Mouse (Mus musculus): Measurements from ENCODE around the gene Gtsf2.
"Not testable (repeated sequence)": the region's sequence is repeated elsewhere in the genome, so short reads cannot be mapped to it uniquely, and the experiment has no call there.

The Gtsf2 gene

GRCm38 (mm10) chr15:103448369-103448768 lies at the start of gene Gtsf2:
Gtsf2 (minus strand) TSS chr15:103448469.
- no peak for DNase-seq (ENCODE audit: extremely low spot score)

DNA sequence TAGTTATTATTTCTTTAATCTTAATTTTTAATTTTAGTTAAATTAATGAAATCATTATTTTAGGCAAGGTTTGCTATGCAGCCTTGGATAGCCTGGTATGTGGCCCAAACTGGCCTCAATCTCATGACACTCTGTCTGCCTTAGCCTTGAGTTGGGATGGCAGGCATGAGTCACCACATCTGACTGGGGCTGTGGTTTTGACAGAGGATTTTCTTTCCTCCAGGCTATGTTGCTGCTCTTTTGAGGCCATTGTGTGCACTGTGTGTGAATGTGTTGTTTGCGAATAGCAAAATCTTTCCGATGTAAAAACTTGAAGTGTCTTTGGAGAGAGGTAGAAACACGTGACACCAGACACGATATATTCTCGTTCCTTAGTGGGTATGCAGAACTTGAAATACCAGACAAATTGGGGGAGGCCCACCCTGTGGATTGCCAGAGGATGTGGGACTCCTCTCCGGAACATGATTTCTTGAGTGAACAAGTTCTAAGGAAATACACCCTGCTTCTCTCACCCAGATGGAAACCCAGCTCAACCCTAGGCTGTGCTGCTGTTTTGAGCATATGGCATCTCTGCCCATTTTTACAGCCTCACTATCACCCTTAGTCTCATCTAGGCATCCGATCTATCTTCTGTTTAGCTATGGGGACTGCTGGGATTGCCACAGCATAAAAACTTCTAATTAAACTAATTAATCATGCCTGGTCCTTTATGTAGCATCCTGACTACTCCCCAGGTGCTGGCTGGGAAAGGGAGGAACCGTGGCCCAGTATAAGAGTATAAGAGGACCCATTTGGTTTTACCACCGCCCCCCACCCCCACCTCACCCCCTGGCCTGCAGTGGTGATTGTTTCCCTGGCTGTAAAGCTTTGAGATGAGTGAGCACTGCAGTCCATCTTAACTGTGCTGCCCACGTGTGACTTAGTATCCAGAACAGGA lies 48.2 kb upstream of the Gtsf2 start:
- no peak for DNase-seq (ENCODE audit: extremely low spot score)

GRCm38 (mm10) chr15:103488336-103488735 lies 40.1 kb upstream of the Gtsf2 start:
- DNase-seq (ENCODE audit: extremely low spot score), result no peak

DNA sequence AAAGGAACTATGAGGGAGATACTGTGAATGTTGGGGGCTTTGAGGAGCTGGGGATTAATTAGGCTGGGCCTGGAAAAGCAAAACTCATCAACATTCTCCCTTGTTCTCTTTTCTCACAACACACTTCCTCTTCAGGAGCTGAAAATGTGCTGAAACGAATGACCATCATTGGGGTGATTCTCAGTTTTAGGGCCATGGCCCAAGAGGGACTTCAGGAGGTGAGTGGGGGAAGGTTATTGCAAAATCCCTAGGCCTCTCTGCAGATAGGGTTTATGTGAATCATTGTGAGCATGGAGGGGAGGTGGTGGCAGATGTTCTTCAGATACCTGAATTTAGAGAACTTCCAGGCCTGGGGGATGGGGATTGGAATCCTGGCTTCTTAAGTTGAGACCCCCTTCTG lies 38.4 kb upstream of the Gtsf2 start:
- no peak for DNase-seq (ENCODE audit: extremely low spot score)

DNA sequence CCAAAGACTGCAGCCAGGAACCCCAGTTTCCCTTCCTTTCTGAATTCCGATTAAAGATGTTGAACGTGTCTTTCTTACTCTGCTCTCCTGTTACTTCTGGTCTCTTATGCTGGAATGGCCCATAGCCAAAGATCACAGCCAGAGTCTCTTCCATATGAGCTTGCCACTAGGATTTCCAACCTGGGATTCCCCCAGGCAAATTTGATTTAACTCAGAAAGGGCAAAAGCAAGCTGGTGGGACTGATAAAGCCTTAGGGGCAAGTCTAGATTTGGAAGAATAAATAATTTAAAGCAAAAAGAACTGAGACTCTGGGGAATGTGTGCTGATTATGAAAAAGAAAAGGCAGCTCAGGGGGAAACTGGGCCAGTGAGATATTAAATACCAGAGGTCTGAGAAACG lies 36.8 kb upstream of the Gtsf2 start:
- DNase-seq (ENCODE audit: extremely low spot score), result no peak

DNA sequence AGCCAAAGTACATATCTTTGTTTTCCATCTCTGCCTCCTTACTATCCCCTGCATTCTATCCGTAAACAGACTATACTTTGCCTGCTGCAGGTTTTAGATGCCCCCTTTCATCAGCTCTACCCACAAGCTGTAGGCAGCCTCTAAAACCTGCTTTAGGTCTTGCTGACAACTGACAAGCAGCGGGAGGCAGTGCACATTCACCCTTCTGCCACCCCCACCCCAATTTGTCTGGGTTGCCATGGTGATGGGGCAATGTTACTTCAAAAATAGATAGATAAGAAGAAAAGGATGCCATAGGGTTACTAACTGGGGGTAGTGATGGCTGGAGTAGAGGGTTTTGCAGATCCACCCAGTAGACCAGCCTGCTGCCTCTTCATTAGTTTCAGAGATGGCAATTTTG lies 36.2 kb upstream of the Gtsf2 start:
- no peak for DNase-seq (ENCODE audit: extremely low spot score)

GRCm38 (mm10) chr15:103482488-103482887 lies 34.2 kb upstream of the Gtsf2 start:
- DNase-seq (ENCODE audit: extremely low spot score), result peak; percentile 60

GRCm38 (mm10) chr15:103480129-103480528 lies 31.9 kb upstream of the Gtsf2 start:
- no peak for DNase-seq (ENCODE audit: extremely low spot score)

DNA sequence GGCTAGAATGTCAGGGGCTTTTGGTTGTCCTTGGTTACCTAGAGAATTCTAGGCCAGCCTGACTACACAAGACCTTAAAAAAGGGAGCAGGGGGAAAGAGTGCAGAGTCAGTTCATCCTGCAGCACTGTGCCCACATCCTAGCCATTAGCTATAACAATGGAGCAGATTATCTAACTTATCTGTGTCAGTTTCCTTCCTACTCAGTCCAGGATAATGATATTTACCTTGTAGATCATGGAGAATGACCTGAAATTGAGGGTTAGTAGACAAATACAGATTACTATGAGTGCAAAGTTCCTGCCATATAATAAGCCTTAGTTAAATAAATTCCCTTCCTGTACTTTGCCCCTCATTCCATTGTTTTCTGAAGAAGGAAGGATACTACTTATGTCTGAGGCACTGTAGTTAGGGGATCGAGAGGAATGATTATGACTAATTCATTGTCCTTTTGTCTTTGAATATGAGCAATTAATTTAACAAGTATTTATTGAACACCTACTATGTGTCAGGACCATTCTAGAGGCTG lies 30.9 kb upstream of the Gtsf2 start:
- no peak for DNase-seq (ENCODE audit: extremely low spot score)

GRCm38 (mm10) chr15:103473769-103474168 lies 25.5 kb upstream of the Gtsf2 start:
- DNase-seq (ENCODE audit: extremely low spot score), result no peak

GRCm38 (mm10) chr15:103473182-103473581 lies 24.9 kb upstream of the Gtsf2 start:
- DNase-seq (ENCODE audit: extremely low spot score), result no peak

DNA sequence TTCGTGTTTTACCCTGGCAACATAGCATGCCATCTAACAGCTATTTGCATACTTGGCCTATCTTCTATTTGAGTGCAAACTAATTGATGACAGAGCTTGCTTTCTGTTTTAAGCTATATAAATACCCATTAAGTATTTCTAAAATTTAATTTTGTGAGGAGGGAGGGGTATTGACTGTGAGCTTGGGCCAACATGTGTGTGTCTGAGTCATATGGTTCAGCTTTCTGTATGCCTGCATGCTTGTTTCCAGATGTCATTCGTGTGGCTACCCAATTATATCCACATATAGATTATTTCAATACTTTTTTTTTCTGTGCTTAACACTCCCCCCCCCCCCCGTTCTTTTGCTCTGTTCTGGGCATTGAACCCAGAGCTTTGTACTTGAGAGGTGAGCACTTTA lies 24.0 kb upstream of the Gtsf2 start:
- DNase-seq (ENCODE audit: extremely low spot score), result no peak

- DNase-seq (ENCODE audit: extremely low spot score), result no peak
Measured at GRCm38 (mm10) chr15:103471488-103472194, 23.4 kb upstream of the Gtsf2 start.

GRCm38 (mm10) chr15:103462539-103463261 lies 14.4 kb upstream of the Gtsf2 start:
- no peak for DNase-seq (ENCODE audit: extremely low spot score)

- DNase-seq (ENCODE audit: extremely low spot score), result no peak
Measured at GRCm38 (mm10) chr15:103454449-103454848, 6.2 kb upstream of the Gtsf2 start.

GRCm38 (mm10) chr15:103453551-103454218 lies 5.4 kb upstream of the Gtsf2 start, which contains the start of gene Nckap1l:
Nckap1l (plus strand) TSS chr15:103453794.
- no peak for DNase-seq (ENCODE audit: extremely low spot score)

GRCm38 (mm10) chr15:103445966-103446365 lies 2.3 kb downstream of the Gtsf2 start:
- not testable (repeated sequence) for DNase-seq (ENCODE audit: extremely low spot score)

DNA sequence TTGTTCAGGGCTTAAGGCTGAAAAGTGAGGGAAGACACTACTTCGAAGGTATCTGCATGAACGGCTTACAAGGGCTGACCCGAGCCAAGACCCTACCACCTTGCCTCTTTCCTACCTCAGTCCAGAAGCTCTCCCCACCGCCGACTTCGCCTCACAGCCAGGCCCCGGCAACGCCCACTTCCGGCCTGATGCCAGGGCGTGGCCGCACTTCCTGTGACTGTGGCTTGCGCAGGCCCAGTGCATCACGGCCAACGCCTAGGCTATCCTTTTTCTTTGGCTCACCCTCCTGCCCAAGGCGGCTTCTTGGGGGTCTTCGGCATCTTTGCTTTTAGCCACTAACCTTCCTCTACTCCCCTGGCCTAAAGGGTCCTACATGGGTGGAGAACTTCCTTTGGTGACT lies 18.0 kb downstream of the Gtsf2 start, which contains the start of gene Gtsf1:
TSS of gene Gtsf1 (minus strand) at position 230 of the 400 bp plus-strand sequence.
- no peak for DNase-seq (ENCODE audit: extremely low spot score)

DNA sequence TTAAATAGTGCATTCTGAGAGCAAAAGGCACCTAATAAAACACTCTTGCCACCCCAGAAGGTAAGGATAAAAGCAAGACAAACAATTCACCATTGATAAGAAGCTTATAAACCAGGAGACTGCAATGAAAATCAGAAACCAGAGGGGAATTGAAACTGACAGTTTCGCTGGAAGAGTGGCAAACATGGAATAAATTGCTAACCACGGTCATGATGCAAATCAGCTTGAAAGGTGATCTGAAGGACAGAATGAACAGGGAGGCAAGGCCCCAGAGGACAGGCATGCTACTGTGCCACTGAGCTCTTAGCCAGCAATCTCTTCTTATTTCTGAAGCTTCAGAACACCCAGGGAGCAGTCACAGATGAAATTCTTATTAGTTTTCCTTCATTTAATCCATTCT lies 21.3 kb downstream of the Gtsf2 start:
- no peak for DNase-seq (ENCODE audit: extremely low spot score)

DNA sequence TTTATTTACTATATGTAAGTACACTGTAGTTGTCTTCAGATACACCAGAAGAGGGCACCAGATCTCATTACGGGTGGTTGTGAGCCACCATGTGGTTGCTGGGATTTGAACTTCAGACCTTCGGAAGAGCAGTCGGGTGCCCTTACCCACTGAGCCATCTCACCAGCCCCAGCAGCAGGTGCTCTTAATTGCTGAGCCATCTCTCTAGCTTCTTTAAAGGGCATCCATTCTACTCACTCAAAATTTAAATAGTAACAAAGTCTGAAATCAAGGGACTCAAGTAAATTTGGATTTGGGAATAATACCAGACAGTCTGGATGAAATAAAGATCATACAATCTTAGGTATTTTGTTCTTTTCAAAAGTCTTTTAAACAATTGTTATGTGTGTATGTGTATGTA lies 42.7 kb downstream of the Gtsf2 start:
- not testable (repeated sequence) for DNase-seq (ENCODE audit: extremely low spot score)

- no peak for DNase-seq (ENCODE audit: extremely low spot score)
Measured at GRCm38 (mm10) chr15:103401361-103401760, 46.9 kb downstream of the Gtsf2 start.

Measured in embryo, embryonic 9.5 days (tissue).